ENCODE assay signal across 12 mouse cellular contexts in genomic region chr9:118986286-118986685, GRCm38 (mm10).
"Had no signal": no experiment of that assay in that cellular context is flagged by ENCODE, and none has a peak within 500 bp of the region (broad histone marks: within the 10 kb centered on the region; RNA-seq: fewer than 3 reads in every experiment).

No protein-coding gene starts in this region.

- H3K4me3 ChIP-seq: liver, embryonic 13.5 days had no signal

- ATAC-seq: intestine, embryonic 16.5 days had no signal

- DNase-seq: kidney, adult 8-10 months; kidney, postnatal 10 days; kidney, postnatal 4 days; left cerebral cortex, postnatal 4 days; liver, embryonic 13.5 days; lung, adult 2 months; lung, postnatal 4 days; midbrain, embryonic 14.5 days; thymus, adult 18-20 months; thymus, postnatal 36 days had no signal

- H3K9ac ChIP-seq: liver, embryonic 13.5 days had no signal

- H3K36me3 ChIP-seq: liver, embryonic 13.5 days had no signal

- H3K9me3 ChIP-seq: liver, embryonic 13.5 days had no signal

- H3K4me2 ChIP-seq: liver, embryonic 13.5 days; midbrain, embryonic 11.5 days had no signal

- H3K27ac ChIP-seq: liver, embryonic 13.5 days had no signal

- H3K27me3 ChIP-seq: liver, embryonic 13.5 days had no signal
